Mouse (Mus musculus) v-Abl transformed pro-B cells (cell line): Measurements from ENCODE around the gene Heatr5a.

Experiments
- in situ Hi-C, 2 experiments: fragments of 400-800 bp; cut with MboI; formaldehyde crosslinking; loops; one replicate each; pipeline ENCODE4 v1.15.1; 2025; ENCODE audit not compliant: unreplicated experiment in 2 of 2

Heatr5a gene

DNA sequence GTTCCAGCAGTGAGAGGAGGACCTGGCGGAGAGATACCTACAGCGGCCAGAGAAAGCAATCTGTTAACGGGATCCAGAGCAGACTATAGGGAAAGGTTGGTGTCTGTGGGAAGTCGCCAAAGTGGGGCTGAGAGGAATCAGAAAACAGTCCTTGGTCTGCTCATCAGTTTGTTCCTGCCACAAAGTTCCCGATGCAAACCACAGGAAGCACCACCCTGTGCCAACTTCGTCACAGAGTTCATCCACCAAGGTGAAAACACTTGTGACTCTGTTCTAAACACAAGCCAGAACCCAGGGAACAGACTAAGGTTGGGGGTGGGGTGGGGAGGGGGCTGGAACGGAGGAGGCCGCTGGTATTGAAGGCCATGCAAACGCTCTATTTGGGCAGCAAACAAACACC lies 5.4 kb upstream of the Heatr5a start:
- in situ Hi-C loops = loop anchor here (10.0 to 25.0 kb wide), 2 partner anchors 152 to 589 kb away; partner anchors contain the start of genes Scfd1 (in 2 of the 2) and Hectd1 (in 1 of the 2)

DNA sequence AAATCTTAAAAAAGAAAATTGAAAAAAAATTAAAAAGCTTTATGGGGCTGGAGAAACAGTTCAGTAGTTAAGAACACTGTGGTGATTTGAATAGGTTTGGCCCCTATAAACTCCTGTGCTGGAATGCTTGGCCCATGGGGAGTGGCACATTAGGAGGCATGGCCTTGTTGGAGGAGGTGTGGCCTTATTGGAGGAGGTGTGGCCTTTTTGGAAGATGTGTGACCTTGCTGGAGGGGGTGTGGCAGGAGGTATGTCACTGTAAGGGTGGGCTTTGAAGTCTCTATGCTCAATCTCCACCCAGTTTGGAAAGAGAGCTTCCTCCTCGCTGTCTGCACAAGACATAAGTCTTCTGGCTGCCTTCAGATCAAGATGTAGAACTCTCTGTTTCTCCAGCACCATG lies 3.3 kb upstream of the Heatr5a start:
- in situ Hi-C loops = loop anchor here in 1 of 2 experiments (10.0 kb wide), 1 partner anchor 150 kb away; the partner anchor contains the start of gene Hectd1

DNA sequence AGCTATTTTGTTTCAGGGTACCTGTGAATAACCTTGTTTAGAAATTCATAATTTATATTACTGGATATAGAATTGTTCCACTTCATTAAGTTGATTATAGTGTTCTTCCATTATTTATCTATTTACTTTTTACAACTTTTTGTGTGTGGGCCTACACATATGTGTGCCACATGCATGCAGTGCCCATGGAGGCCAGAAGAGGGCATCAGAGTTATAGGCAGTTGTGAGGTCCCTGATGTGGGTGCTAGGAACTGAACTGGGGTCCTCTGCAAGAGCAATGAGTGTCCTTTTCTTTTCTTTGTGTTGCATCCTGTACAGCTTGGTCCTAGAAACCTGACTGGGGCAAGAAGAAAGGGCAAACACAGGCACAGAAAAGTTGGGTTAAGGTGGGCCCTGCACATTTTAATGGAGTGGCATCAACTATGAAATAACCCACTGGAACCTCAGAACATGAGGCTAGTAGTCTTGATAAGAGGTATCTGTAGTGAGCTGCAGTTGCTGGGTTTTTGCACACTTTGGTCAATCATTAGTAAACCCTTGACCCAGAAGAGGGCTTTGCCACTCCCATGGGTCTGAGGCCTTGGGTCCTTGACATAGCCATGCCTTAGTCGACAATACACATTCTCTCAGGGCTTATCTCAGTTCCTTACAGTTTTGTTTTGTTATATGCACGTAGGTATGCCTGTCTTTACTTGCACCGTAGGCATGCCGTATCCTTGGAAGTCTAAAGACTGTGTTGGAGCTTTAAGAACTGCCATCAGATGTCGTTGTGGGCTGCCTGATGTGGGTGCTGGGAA lies 1.3 kb upstream of the Heatr5a start:
- in situ Hi-C loops = loop anchor here in 1 of 2 experiments (10.0 kb wide), 1 partner anchor 148 kb away; the partner anchor contains the start of gene Hectd1

DNA sequence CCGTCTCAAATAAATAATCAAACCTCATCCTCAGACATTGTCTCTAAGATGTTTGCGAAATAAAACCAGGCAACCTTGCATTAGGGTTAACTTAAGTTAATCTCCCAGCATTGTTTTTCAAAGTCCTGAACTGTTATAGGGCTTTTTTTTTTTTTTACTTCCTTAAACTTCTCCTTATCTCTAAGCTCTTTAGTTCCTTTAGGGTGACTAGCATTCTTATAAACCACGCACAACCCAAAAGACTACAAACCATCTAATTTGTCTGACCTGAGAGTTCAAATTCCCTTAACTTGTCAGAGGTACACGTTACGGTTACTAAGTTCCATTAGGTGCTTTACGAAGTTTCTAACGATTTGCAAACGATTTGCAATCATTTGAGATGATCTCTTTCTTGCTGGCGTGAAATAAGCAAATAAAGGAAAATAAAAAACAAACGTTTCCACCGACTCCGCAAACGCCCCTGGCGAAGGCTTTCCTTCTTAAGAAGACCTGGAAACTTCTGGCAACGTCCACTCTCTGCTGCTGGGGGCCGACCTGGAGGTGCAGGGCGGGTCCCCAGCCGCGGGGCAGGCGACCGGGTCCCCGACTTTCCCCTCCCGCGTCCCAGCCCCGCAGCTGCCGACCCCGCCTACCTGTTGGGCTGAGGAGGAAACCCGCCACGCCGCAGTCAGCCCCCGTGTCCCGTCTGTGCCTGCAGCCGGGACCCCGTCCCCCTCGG lies 610 bp downstream of the Heatr5a start:
- in situ Hi-C loops = loop anchor here in 1 of 2 experiments (10.0 kb wide), 1 partner anchor 146 kb away; the partner anchor contains the start of gene Hectd1

DNA sequence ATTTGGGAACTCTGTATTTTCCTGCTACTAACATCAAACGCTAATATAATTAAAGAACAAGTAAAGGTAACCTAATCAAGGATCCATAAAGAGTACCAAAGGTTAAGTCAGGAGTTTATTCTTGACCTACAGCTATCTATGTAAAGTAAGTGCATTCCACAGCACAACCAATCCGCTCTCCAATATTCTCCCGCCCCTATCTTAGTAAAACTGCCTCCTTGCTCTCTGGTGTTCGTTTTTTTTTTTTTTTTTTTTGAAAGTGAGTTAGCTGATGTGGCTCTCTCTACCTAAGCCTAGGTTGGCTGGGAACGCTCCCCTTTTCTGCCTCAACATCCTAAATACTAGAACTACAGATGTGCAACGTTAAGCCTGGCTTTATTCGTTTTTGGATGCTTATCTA lies 1.2 kb downstream of the Heatr5a start:
- in situ Hi-C loops = loop anchor here in 1 of 2 experiments (10.0 kb wide), 1 partner anchor 145 kb away; the partner anchor contains the start of gene Hectd1

DNA sequence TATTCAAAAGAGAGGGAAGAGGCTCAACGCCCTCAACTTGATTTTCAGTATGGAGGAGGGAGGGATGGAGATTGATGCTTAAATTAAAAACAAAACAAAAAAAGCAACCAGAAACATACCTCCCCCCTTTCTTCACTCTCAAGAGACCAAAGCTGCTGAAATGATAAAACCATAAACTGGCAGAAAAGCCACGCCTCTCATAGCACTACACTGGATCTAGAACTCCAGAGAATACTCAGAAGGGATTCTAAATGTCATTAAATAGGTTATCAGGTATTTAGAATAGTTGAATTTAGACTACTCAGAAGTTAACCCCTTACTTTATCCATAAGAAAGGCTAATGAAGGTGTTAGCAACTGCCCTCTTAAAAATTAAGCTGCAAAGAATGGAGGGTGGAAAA lies 2.0 kb downstream of the Heatr5a start:
- in situ Hi-C loops = no loop called here

DNA sequence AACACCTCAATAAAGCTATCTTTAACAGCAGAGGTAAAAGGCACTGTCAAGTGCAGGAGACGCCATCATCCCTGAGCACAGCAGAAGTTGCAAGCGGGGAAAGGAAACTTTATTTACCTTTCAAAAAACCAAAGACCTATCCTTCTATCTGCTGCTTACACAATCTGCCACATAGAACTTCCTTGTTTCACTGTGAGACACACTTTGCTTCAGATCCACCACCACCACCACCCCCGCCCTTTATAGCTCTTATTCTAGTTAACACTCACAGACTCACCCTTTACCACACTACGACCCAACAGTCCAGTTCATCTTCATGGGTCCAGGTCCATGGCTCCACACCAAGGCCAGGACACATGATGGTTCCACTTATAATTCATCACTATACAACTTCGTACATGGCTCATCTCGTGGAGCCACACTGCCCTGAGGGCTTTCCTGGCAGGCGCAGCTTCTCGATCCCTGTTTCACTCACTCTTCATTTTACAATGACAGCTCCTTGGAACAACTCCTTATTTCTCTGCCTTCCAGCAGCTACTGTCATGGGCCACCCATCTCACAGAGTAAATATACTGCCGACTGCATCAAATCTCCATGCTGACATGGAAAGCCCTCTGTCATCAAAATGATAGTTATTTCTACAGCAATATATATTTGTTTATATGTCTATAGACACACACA lies 3.1 kb downstream of the Heatr5a start:
- in situ Hi-C loops = no loop called here

DNA sequence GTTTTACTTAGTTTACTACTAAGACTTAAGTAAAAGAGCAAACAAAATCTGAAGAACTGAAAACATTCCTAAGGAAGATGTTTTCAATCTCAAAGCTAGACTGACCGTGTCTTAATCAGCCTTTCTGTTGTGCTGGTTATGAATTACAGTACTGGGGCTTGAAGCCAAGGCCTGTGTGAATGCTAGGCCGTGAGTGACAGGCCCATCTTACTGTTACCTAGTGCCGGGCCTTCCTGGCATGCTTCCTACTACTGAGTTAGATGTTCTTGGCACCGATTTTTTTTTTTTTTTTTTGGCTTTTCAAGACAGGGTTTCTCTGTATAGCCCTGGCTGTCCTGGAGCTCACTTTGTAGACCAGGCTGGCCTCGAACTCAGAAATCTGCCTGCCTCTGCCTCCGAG lies 13.5 kb downstream of the Heatr5a start:
- in situ Hi-C loops = no loop called here

DNA sequence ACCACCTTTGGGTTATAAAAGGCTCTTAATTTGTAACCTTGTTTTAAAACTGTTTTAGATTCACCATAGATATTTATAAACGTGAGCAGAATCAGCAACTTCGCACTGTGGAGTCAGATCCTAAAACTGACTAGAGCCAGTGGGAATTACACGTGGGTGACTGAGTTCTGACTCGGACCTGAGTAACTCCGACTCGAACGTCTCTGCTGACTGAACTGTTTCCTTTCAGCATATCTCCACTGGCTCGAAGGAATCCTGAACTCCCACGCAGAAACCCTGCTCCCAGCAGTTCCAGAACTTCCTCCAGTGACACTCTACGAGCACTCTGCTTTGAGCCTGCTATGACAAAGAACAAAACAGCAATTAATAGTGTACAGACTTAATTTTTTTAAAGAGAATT lies 18.8 kb downstream of the Heatr5a start:
- in situ Hi-C loops = no loop called here

DNA sequence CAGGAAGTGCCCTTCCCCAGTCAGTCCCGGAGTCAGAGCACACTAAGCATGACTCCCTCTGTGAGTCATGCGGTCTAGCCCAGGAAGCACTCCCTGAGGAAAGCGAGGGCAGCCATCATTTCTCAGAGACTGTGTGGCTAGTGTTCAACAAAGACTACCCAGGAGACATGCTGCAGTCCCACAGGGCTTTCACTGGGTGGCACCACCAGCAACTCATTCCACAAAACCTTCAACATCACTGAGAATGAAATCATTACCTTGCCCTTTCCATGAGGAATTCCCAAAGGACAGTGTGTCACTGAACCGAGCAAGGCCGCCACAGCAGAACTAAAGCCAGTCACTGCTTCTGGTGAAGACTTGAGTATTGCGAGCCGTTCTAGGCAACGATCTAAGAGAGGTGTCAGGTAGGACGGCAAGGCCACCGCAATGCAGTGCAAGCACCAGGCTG lies 23.6 kb downstream of the Heatr5a start:
- in situ Hi-C loops = no loop called here

DNA sequence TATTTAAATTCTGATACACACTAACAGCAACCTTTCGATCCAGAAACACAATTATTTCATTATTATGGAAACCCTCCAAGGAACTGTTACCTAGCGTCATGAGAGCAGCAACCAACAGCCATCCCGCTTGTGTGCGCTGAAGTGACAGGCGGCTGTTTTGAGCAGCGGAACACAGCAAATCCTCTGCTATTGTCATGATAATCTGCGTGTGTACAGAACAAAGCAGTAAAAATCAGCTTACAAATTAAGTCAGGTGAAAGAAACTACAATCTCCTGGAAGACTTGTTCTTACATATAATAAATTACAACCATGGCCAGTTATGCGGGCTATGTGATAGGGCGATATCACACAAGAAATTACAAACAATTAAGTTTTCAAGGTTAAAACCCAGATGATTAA lies 25.8 kb downstream of the Heatr5a start:
- in situ Hi-C loops = no loop called here

DNA sequence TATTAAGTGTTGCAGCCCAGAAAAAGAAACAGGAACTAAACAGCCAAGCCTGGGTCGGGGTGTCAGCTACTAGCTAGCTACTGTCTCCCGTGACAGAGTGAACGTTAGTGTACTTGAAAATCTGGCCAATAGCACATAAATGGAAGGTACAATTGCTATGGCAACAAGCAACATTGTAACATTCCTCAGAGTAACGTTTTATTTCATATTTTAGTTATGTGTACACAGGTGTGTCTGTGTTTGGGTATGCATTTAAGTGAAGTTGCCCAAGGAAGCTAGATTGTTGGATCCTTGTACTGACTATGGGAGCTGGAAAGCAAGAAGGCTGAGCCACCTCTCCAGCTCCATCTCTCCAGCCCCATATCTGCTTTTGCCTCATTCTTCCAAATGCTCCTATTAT lies 31.3 kb downstream of the Heatr5a start:
- in situ Hi-C loops = no loop called here

DNA sequence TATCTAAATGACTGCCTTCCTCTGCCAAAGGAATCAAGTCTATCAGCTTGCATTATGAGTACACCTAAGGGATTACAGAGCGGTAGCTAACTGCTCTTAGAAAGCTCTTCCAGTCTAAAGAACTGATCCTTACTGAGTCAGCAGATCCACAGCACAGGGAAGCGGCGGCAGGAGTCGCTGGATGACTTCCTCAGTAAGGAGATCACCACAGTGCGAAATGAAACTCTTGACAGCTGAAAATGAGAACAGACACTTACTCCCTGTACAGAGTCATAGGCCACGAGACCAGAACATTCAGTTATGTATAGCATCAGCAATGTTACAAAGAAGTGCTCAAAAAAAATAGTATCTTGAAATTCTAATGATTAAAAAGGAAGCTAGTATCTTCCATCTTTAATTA lies 33.2 kb downstream of the Heatr5a start:
- in situ Hi-C loops = no loop called here

DNA sequence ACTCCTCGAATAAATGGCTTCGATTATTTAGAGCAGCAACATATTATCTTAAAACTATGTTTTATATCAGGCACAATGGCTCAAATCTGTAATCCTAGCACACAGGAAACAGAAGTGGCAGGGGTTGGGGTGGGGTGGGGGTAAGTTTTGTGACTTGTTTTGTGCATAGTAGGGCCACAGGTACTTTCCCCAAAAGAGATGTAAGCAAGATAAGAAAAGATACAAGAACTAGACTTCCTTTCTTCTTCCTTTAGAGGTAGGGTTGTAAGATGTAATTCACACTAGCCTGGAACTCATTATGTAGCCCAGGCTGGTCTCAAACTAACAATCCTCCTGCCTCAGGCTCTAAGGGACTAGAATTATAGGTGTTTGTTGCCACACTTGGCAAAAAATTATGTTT lies 41.5 kb downstream of the Heatr5a start:
- in situ Hi-C loops = no loop called here

DNA sequence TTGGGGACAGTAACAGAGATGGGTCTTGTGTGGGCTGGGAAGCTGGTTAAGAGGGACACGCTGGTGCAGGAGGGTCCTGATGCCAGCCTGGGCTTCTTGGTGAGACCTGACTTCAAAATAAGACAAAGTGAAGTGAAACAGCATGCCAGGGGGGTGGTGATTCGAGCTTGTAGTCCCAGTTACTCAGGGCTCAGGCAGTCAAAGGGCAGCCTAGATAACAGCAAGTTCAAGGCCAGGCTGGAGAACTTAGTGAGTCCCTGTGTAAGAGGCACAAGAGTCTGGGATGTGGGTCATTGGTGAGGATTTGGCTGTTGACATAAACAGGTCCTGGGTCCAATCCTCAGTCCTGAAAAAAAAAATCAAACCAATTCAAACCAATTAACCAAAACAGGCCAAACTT lies 53.9 kb downstream of the Heatr5a start:
- in situ Hi-C loops = no loop called here

DNA sequence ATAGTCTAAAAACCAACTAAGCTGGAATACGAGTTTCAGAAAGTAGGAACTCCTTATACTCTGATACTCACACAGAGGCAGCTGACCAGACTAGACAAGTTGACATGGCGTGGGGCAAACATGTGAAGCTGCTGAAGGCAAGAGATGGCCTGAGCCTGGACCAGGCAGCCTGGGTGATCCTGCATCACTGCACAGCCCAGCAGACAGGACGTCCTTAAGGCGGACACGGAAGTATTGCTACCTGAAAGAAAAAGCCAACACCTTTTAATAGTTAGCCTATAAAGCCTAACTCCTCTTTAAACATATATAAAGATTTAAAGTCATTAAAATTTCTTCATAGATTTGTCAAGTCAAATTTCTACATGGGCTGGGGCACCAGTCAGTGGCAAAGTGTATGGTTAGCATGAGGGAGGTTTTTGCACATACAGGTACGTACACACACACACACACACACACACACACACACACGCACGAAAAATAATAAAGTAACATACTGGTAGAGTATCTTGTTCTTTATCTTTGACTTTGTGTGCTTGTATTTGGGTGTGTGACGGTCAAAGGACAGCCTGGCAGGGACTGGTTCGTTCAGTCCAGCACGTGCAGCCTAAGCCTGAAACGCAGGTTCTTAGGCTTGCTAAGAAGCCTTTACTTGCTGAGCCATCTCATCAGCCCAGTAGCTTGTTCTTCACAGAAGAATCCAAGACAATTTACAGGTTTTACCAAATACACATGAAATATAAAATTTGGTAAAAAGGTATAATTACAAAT lies 56.0 kb downstream of the Heatr5a start:
- in situ Hi-C loops = no loop called here

DNA sequence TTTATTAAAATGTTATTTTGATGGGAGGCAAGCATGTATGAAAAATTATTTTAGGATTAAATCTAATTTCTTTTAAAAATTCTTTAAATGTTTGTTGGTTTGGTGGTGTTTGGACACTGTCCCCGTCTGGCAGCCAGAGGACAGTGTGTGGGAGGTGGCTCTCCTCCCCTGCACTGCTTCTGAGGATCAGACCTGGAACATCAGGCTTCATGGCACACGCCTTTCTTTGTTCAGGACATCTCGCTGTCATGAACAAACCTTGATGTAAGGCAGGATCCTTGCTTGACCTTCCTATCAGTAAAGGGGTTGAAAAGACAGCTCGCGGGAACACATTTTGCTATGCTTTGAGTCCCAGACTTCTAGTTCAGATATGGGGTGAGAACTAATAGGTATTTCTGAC lies 61.9 kb downstream of the Heatr5a start:
- in situ Hi-C loops = no loop called here

DNA sequence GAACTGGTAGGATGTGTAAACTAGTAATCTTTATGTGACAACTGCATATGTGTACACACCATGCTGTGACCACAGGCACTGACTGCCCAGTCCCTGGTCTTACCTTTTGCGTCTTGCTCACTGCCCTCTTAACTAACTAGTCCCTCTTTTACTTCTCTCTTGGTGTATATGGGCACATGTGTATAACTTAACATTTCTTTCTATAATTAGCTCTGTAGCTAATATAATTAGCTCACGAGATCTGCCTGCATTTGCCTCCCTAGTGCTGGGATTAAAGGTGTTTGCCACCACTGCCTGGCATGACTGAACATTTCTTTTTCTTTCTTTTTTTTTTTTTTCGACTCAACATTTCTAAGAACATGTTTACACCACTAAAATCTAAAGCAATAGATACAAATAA lies 63.6 kb downstream of the Heatr5a start:
- in situ Hi-C loops = no loop called here

DNA sequence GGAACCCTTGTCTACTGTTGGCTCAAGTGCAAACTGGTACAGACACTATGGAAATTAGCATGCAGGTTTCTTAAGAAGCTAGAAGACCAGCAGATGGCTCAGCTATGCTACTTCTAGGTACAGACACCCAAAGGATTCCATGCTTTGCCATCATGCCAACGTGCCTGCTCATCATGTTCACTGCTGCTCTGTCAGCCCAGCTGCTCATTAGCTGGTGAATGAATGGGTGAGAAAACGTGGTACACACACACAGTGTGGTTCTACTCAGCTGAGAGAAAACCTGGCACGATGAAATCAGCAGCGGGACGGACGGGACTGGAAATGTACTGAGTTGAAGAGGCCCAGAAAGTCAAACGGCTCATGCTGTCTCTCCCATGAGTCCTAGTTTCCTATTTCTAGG lies 70.6 kb downstream of the Heatr5a start:
- in situ Hi-C loops = no loop called here

DNA sequence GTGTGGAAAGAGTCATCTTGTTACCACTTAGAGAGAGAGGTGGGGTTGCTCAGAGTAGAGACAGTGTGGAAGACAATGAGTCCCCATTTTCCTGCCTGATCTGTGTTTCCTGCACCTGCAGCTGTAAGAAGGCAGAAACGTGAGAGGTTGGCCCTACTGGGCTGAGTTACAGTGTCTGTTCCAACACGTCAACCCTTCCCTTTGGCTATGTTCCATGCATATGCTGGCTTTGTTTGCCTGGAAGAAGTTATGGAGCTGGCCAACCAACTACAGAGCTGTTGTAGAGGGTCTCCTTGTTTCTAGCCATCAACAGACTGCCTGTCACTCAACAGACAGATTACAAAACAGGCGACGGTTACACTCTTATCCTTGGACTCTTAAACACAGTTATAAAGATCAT lies 74.2 kb downstream of the Heatr5a start:
- in situ Hi-C loops = no loop called here
